Mouse (Mus musculus): ENCODE results near the gene Tbc1d2. TPM values are rescaled to one million over a fixed set of nuclear protein-coding genes. Genes with fewer than 3 reads are reported as not detected.

Tbc1d2 gene
- polyA plus RNA-seq (2012; rRNA removed), result 14.2 and 17.9 TPM in 2 replicates

DNA sequence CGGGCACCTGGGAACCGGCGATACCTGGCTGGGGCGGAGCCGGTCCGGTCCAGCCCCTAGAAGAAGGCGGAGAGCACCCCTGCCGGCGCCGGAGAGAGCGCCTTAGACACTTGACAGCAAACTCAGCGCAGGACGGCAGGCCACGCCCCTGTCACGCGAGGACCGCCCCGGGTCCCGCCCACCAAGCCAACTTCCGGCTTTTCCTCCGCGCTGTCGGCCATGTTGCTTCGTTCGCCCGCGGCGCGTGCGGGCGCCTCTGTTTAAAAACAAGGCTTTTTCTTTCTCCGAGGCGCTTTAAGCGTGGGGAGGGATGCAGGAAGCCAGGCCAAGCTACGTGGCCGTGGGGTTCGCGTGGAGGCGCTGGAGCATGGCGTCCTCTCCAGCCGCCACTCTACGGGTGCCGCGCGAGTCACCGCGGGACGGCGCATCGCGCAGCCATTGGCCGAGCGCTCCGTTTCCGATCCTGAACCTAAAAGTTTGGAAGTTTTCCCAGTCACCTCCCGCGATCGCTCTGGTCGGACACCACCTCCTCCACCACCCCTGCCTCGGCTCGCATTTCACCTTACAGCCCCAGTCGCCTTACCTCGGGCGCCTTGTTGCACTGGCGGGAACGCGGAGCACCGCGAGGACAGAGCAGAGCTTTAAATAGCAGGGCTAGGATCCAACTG lies at the start of gene Tbc1d2:
Gene Tbc1d2 (minus strand): TSS at position 124 of the 668 bp plus-strand sequence.
- peak; percentile 55 for DNase-seq (ENCODE audit: low read depth)

DNA sequence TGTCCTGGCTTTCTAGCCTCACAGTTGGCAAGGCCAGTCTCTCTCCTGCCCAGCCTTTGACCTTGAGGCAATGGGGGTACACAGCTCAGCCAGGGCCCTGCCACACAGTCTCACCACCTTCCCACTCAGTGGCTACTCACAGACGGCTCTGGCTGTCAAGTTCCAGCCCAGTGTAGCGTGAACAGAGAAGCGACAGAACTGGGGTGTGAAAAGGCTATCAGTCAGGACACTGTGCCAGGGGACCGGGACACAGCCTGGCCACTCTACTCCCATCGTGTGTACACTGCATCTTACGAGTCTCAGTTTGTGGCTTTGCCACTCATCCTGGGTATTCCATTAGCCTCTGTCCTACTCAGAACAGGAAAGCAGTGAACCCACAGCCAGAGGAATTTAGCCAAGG lies 46.5 kb upstream of the Tbc1d2 start:
- DNase-seq (ENCODE audit: low read depth), result no peak

- DNase-seq (ENCODE audit: low read depth), result no peak
These were observed 40.6 kb upstream of the Tbc1d2 start for GRCm38 (mm10) chr4:46690565-46690964.

- DNase-seq (ENCODE audit: low read depth), result no peak
These were observed 40.0 kb upstream of the Tbc1d2 start for GRCm38 (mm10) chr4:46690023-46690420.

- no peak for DNase-seq (ENCODE audit: low read depth)
These were observed 39.5 kb upstream of the Tbc1d2 start for GRCm38 (mm10) chr4:46689397-46690022.

GRCm38 (mm10) chr4:46688213-46688832 lies 38.3 kb upstream of the Tbc1d2 start:
- no peak for DNase-seq (ENCODE audit: low read depth)

- DNase-seq (ENCODE audit: low read depth), result no peak
These were observed 34.2 kb upstream of the Tbc1d2 start for GRCm38 (mm10) chr4:46684160-46684559.

DNA sequence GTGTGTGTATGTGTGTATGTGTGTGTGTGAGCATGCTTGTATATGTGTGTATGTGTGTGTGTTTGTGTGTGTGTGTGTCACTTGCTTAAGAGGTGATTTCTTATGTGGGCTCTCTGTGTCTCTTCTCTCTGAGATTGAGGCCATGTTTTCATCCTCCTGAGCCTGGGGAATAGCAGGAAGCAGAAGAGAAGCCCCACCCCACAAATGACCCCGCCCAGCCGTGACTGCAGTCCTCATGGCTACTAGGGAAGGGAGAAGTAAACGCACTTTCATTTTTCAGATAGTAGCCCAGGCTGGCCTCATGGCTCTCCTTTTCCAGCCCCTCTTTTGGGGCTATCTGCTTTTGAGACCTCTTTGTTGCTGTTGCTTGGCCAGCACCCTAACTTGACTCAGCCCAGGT lies 26.6 kb upstream of the Tbc1d2 start:
- DNase-seq (ENCODE audit: low read depth), result no peak

DNA sequence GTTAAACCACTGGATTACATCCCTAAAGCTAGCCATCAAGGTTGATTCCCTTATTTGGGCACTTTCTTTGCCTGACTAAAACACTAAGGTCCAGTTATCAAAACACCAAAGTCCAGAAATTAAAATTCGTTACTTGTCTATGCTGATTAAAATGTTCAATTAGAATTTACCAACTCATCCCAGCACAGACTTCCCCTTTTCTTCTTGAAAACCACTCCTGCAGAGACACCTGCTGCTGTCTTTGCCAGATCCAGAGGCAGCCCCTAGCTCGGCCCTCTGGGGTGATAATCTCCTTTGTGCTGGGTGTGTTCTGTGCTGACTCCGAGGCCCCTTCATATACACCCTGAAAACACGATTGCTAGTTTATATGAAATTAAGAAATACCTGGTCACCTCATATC lies 26.0 kb upstream of the Tbc1d2 start:
- no peak for DNase-seq (ENCODE audit: low read depth)

GRCm38 (mm10) chr4:46675272-46675785 lies 25.3 kb upstream of the Tbc1d2 start:
- DNase-seq (ENCODE audit: low read depth), result no peak

DNA sequence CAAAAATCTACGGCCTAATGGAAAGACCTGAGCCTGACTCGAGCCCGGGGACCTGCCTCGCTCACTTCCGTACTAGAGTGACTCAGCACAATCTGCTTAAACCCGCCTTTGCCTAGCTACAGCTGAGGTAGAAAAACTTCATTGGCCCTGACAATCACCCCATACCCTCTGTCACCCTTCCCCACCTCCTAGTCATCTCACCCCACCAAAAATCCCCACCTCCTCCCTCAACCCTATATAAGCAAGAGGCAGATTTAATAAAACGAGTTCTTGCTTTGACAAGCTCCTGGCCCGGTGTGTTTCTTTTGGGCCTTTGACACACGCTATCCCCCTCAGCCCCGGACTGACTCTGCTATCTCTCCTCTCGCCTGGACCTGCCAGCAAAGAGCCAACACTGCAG lies 18.6 kb upstream of the Tbc1d2 start:
- no peak for DNase-seq (ENCODE audit: low read depth)

GRCm38 (mm10) chr4:46666420-46666819 lies 16.4 kb upstream of the Tbc1d2 start:
- no peak for DNase-seq (ENCODE audit: low read depth)

DNA sequence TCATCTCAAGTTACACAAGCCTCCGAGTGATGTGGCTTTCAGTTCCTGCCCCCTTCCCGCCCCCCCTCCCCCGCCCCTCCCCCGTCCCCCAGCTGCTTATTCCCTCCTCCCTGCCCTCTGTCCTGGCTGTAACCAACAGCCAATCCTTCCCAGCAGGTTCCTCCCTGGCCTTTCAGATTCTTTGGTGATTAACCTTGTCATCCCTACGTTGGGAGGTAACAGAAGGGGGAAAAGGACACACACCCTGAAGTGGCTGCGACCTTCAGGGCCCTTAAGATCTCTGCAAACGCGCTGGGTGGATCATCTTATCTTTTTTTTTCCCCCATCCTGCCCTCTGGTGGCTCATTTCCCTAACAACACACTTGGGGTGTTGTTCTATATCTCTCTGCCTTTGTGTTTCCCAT lies 15.4 kb upstream of the Tbc1d2 start:
- no peak for DNase-seq (ENCODE audit: low read depth)

DNA sequence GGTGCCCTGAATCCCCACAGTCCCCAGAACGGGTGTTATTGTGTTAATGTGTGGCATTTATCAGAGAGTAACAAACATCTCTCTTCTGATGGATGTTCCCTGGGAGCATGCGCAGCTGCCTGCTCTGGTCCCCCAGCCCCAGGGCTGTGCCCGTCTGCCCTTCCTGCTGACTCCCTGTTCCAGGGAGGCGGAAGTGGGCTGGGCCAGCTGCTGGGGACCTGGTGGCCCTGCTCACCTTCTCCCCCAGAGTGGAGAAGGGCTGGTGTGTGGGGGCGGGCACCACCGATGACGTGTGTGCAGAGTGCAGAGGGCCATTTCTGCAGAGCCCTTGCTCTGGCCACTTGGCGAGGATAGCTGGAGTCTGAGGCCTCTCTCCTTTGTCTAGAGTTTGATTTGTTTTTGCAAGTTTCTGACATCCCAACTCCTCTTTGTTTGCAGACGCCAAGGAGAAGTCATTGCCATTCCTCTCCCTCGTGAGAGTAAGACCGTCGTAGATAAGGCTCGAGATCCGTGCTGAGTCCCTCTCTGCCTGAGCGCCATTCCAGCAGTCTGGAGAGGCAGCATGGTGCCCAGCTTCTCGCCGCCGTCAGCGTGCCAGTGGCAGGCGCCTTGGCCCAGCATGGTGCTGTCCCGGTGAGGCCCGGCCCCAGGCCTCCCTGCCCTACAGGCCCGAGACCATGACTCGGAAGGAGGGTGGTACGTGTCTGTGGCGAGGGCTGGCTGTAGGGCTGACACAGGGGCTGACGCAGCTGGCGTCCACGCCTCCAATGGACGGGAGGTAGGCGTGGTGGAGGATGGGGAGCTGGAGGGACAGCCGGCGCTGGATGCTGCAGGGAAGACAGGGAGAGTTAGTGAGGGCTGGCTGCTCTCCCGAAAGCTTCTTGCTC lies 14.4 kb upstream of the Tbc1d2 start:
- no peak for DNase-seq (ENCODE audit: low read depth)

DNA sequence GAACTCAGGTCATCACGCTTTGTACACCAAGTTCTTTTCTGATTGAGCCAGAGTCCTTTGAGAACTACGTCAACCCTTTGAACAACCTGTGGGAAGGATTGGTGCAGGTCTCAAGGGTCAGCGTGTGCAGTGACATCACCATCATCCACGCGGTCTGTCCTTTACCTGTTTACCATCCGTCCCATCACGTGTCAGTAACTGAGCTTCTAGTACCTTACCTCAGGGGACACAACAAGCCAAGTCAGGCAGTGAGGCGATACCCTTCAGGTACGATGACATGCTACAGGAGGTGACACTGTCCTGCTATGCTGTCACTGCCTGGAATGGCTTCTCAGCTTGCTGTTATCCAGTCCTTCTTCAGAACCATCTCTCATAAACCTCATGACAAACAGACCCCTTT lies 11.4 kb upstream of the Tbc1d2 start:
- DNase-seq (ENCODE audit: low read depth), result no peak

DNA sequence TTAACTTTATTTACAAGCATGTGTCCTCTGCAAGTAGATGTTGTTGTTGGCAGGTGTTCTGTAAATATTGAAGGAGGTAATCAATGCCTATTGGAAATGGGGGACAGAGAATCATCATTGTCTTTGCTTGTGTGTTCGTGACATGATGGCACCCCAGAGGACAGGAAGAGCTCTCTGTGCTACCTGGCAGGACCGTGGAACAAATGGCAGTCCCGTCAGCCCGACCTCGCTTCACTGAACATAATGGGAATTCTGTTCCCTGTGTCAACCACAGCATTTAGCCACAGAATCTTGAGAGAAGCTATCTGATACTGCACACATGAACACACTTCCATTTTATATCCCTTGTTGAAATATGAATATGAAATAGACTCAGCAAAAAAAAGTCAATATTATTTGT lies 8.9 kb upstream of the Tbc1d2 start:
- no peak for DNase-seq (ENCODE audit: low read depth)

- DNase-seq (ENCODE audit: low read depth), result no peak
These were observed 7.1 kb upstream of the Tbc1d2 start for GRCm38 (mm10) chr4:46657116-46657515.

- no peak for DNase-seq (ENCODE audit: low read depth)
These were observed 5.9 kb upstream of the Tbc1d2 start for GRCm38 (mm10) chr4:46655956-46656355.

DNA sequence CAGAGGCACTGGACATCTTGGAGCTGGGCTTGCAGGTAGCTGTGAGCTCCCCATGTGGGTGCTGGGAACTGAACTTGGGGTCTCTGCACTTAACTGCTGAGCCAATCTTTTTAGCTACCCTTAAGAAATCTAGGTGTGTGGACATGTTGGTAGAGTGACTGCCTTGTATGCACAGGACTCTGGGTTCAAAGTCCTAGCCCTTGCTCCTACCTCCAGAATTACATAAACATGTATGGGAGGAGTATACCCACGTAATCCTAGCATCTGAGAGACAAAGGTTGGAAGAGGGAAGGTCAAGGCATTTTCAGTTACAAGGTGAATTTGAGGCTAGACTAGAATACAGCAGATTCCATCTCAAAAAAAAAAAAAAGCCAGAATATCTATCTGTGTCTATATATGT lies 5.3 kb upstream of the Tbc1d2 start:
- DNase-seq (ENCODE audit: low read depth), result no peak

GRCm38 (mm10) chr4:46649161-46649560 lies 848 bp downstream of the Tbc1d2 start:
- DNase-seq (ENCODE audit: low read depth), result no peak

- no peak for DNase-seq (ENCODE audit: low read depth)
These were observed 6.3 kb downstream of the Tbc1d2 start for GRCm38 (mm10) chr4:46643676-46644112.

Data from gonadal fat pad, adult 2 months (tissue).